Mouse (Mus musculus): ENCODE results near the gene Larp7. TPM values are rescaled to one million over a fixed set of nuclear protein-coding genes. Genes with fewer than 3 reads are reported as not detected.
A peak's percentile ranks its signal among the peaks of the same experiment; 100 is the strongest.

The Larp7 gene
- polyA plus RNA-seq (2015; fragmentation: Nextera tagmentation; extraction: Ambion mirVana) = 30.1 and 31.1 TPM in 2 replicates

GRCm38 (mm10) chr3:127552973-127553719, at the start of gene Larp7, which contains the start of gene Zgrf1:
Gene Larp7, minus strand, starts transcription at chr3:127553349.
Gene Zgrf1, plus strand, starts transcription at chr3:127553489.
- Histone ChIP-seq H3K4me2 (ENCODE audit: low read length) (peak within 1 kb of the TSS; percentile 82), H3K27me3 (replicated peaks; ENCODE audit: control insufficient read depth, insufficient read depth, low read length) (no peaks in the 10 kb centered on the region), H3K36me3 (ENCODE audit: control insufficient read depth, insufficient read depth) (no peaks in the 10 kb centered on the region), H3K27ac (ENCODE audit: low read length) (peak within 1 kb of the TSS; percentile 91), H3K9me3 (ENCODE audit: control insufficient read depth, low read length) (no peaks in the 10 kb centered on the region), H3K4me3 (replicated peaks; ENCODE audit: low read length) (peak within 1 kb of the TSS; percentile 77), H3K4me1 (replicated peaks; ENCODE audit: control insufficient read depth, insufficient read depth, low read length) (peaks cover 8% of the 10 kb centered on the region), H3K9ac (replicated peaks; ENCODE audit: low read depth, low read length) (peak within 1 kb of the TSS; percentile 75)
- WGBS = under 1% methylated on average over 67 of the region's 73 CpGs
- ATAC-seq = peak; percentile 99

GRCm38 (mm10) chr3:127597136-127597535, 44.0 kb upstream of the Larp7 start:
- H3K36me3 ChIP-seq (ENCODE audit: control insufficient read depth, insufficient read depth) = no peaks in the 10 kb centered on the region
- no peak overlapping the region for H3K4me2 ChIP-seq (ENCODE audit: low read length)
- no peaks in the 10 kb centered on the region for H3K27me3 ChIP-seq (replicated peaks; ENCODE audit: control insufficient read depth, insufficient read depth, low read length)
- 83% methylated on average over 1 of the region's 1 CpGs for WGBS
- no peak overlapping the region for H3K9ac ChIP-seq (replicated peaks; ENCODE audit: low read depth, low read length)
- H3K9me3 ChIP-seq (ENCODE audit: control insufficient read depth, low read length) = no peaks in the 10 kb centered on the region
- ATAC-seq = no peak
- no peak overlapping the region for H3K27ac ChIP-seq (ENCODE audit: low read length)
- no peak overlapping the region for H3K4me3 ChIP-seq (replicated peaks; ENCODE audit: low read length)
- no peaks in the 10 kb centered on the region for H3K4me1 ChIP-seq (replicated peaks; ENCODE audit: control insufficient read depth, insufficient read depth, low read length)

- no peaks in the 10 kb centered on the region for H3K36me3 ChIP-seq (ENCODE audit: control insufficient read depth, insufficient read depth)
- H3K9me3 ChIP-seq (ENCODE audit: control insufficient read depth, low read length) = no peaks in the 10 kb centered on the region
- no peaks in the 10 kb centered on the region for H3K27me3 ChIP-seq (replicated peaks; ENCODE audit: control insufficient read depth, insufficient read depth, low read length)
- H3K27ac ChIP-seq (ENCODE audit: low read length) = no peak overlapping the region
- no peak overlapping the region for H3K4me3 ChIP-seq (replicated peaks; ENCODE audit: low read length)
- peak; percentile 75 for ATAC-seq
- no peak overlapping the region for H3K4me2 ChIP-seq (ENCODE audit: low read length)
- H3K4me1 ChIP-seq (replicated peaks; ENCODE audit: control insufficient read depth, insufficient read depth, low read length) = no peaks in the 10 kb centered on the region
- WGBS = 62% methylated on average over 4 of the region's 4 CpGs
- no peak overlapping the region for H3K9ac ChIP-seq (replicated peaks; ENCODE audit: low read depth, low read length)
Measured at GRCm38 (mm10) chr3:127572557-127572956, 19.4 kb upstream of the Larp7 start.

GRCm38 (mm10) chr3:127565129-127565528, 12.0 kb upstream of the Larp7 start:
- H3K4me2 ChIP-seq (ENCODE audit: low read length) = no peak overlapping the region
- no peak for ATAC-seq
- no peaks in the 10 kb centered on the region for H3K4me1 ChIP-seq (replicated peaks; ENCODE audit: control insufficient read depth, insufficient read depth, low read length)
- WGBS = 78% methylated on average over 3 of the region's 3 CpGs
- no peak overlapping the region for H3K4me3 ChIP-seq (replicated peaks; ENCODE audit: low read length)
- no peaks in the 10 kb centered on the region for H3K9me3 ChIP-seq (ENCODE audit: control insufficient read depth, low read length)
- H3K9ac ChIP-seq (replicated peaks; ENCODE audit: low read depth, low read length) = no peak overlapping the region
- no peaks in the 10 kb centered on the region for H3K27me3 ChIP-seq (replicated peaks; ENCODE audit: control insufficient read depth, insufficient read depth, low read length)
- H3K36me3 ChIP-seq (ENCODE audit: control insufficient read depth, insufficient read depth) = peaks cover 2% of the 10 kb centered on the region; the same call in 1 of the 2 replicates
- H3K27ac ChIP-seq (ENCODE audit: low read length) = no peak overlapping the region

GRCm38 (mm10) chr3:127562974-127563373, 9.8 kb upstream of the Larp7 start:
- WGBS = 94% methylated on average over 4 of the region's 4 CpGs
- H3K27me3 ChIP-seq (replicated peaks; ENCODE audit: control insufficient read depth, insufficient read depth, low read length) = no peaks in the 10 kb centered on the region
- H3K4me3 ChIP-seq (replicated peaks; ENCODE audit: low read length) = no peak overlapping the region
- H3K27ac ChIP-seq (ENCODE audit: low read length) = no peak overlapping the region
- H3K36me3 ChIP-seq (ENCODE audit: control insufficient read depth, insufficient read depth) = peaks cover 2% of the 10 kb centered on the region; the same call in 1 of the 2 replicates
- no peaks in the 10 kb centered on the region for H3K9me3 ChIP-seq (ENCODE audit: control insufficient read depth, low read length)
- no peak overlapping the region for H3K9ac ChIP-seq (replicated peaks; ENCODE audit: low read depth, low read length)
- ATAC-seq = no peak
- no peak overlapping the region for H3K4me2 ChIP-seq (ENCODE audit: low read length)
- no peaks in the 10 kb centered on the region for H3K4me1 ChIP-seq (replicated peaks; ENCODE audit: control insufficient read depth, insufficient read depth, low read length)

- Histone ChIP-seq H3K4me1 (replicated peaks; ENCODE audit: control insufficient read depth, insufficient read depth, low read length) (peaks cover 8% of the 10 kb centered on the region), H3K27ac (ENCODE audit: low read length) (no peak overlapping the region), H3K36me3 (ENCODE audit: control insufficient read depth, insufficient read depth) (peaks cover 2% of the 10 kb centered on the region; the same call in 1 of the 2 replicates), H3K4me2 (ENCODE audit: low read length) (no peak overlapping the region), H3K4me3 (replicated peaks; ENCODE audit: low read length) (no peak overlapping the region), H3K9me3 (ENCODE audit: control insufficient read depth, low read length) (no peaks in the 10 kb centered on the region), H3K27me3 (replicated peaks; ENCODE audit: control insufficient read depth, insufficient read depth, low read length) (no peaks in the 10 kb centered on the region), H3K9ac (replicated peaks; ENCODE audit: low read depth, low read length) (no peak overlapping the region)
- ATAC-seq = no peak
Measured at GRCm38 (mm10) chr3:127558201-127558600, 5.1 kb upstream of the Larp7 start.

GRCm38 (mm10) chr3:127554723-127555122, 1.6 kb upstream of the Larp7 start:
- Histone ChIP-seq H3K9me3 (ENCODE audit: control insufficient read depth, low read length) (no peaks in the 10 kb centered on the region), H3K4me3 (replicated peaks; ENCODE audit: low read length) (no peak overlapping the region), H3K27me3 (replicated peaks; ENCODE audit: control insufficient read depth, insufficient read depth, low read length) (no peaks in the 10 kb centered on the region), H3K9ac (replicated peaks; ENCODE audit: low read depth, low read length) (no peak overlapping the region), H3K4me1 (replicated peaks; ENCODE audit: control insufficient read depth, insufficient read depth, low read length) (peaks cover 8% of the 10 kb centered on the region), H3K4me2 (ENCODE audit: low read length) (no peak overlapping the region; the same call in 1 of the 2 replicates), H3K36me3 (ENCODE audit: control insufficient read depth, insufficient read depth) (no peaks in the 10 kb centered on the region), H3K27ac (ENCODE audit: low read length) (no peak overlapping the region)
- 51% methylated on average over 5 of the region's 5 CpGs for WGBS
- no peak for ATAC-seq

GRCm38 (mm10) chr3:127553720-127554043, 533 bp upstream of the Larp7 start:
- Histone ChIP-seq H3K9ac (replicated peaks; ENCODE audit: low read depth, low read length) (peak overlapping the region; percentile 55), H3K4me1 (replicated peaks; ENCODE audit: control insufficient read depth, insufficient read depth, low read length) (peaks cover 8% of the 10 kb centered on the region), H3K9me3 (ENCODE audit: control insufficient read depth, low read length) (no peaks in the 10 kb centered on the region), H3K27me3 (replicated peaks; ENCODE audit: control insufficient read depth, insufficient read depth, low read length) (no peaks in the 10 kb centered on the region), H3K27ac (ENCODE audit: low read length) (no peak overlapping the region), H3K4me3 (replicated peaks; ENCODE audit: low read length) (peak overlapping the region; percentile 77), H3K36me3 (ENCODE audit: control insufficient read depth, insufficient read depth) (no peaks in the 10 kb centered on the region), H3K4me2 (ENCODE audit: low read length) (peak overlapping the region; percentile 82)
- 2% methylated on average over 4 of the region's 4 CpGs for WGBS
- no peak for ATAC-seq

GRCm38 (mm10) chr3:127552434-127552972, 646 bp downstream of the Larp7 start:
- 7% methylated on average over 12 of the region's 13 CpGs for WGBS
- peaks cover 8% of the 10 kb centered on the region for H3K4me1 ChIP-seq (replicated peaks; ENCODE audit: control insufficient read depth, insufficient read depth, low read length)

More at GRCm38 (mm10) chr3:127552434-127552972, 646 bp downstream of the Larp7 start:
- no peaks in the 10 kb centered on the region for H3K9me3 ChIP-seq (ENCODE audit: control insufficient read depth, low read length)
- ATAC-seq = no peak
- H3K9ac ChIP-seq (replicated peaks; ENCODE audit: low read depth, low read length) = peak overlapping the region; percentile 75
- peak overlapping the region; percentile 77 for H3K4me3 ChIP-seq (replicated peaks; ENCODE audit: low read length)
- no peak overlapping the region; the same call in 1 of the 2 replicates for H3K27ac ChIP-seq (ENCODE audit: low read length)
- no peaks in the 10 kb centered on the region for H3K27me3 ChIP-seq (replicated peaks; ENCODE audit: control insufficient read depth, insufficient read depth, low read length)
- no peaks in the 10 kb centered on the region for H3K36me3 ChIP-seq (ENCODE audit: control insufficient read depth, insufficient read depth)
- H3K4me2 ChIP-seq (ENCODE audit: low read length) = peak overlapping the region; percentile 59
